Mouse (Mus musculus): Measurements from ENCODE around the gene Zbtb39.
"Not testable (repeated sequence)": the region's sequence is repeated elsewhere in the genome, so short reads cannot be mapped to it uniquely, and the experiment has no call there.

Gene Zbtb39

DNA sequence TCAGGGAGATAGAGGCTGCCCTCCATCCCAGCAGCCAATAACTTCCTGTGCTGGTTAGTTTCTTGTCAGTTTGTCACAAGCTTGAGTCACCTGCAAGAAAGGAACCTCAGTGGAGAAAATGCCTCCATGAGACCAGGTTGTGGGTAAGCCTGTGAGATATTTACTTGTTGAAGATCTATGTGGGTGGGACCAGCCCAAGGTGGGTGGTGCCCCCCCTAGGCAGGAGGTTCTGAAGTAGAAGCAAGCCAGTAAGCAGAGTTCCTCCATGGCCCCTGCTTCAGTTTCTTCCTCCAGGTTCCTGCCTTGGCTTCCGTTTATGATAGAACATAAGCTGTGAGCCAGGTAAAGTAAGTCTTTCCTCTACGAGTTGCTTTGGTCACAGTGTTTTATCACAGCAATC, 3.1 kb upstream of the Zbtb39 start:
- in situ Hi-C loops (cut with MboI; ENCODE audit: low sequenced_read_pairs): loop anchor here (10.0 kb wide), 1 partner anchor 51 kb away; no protein-coding TSS in a partner anchor

DNA sequence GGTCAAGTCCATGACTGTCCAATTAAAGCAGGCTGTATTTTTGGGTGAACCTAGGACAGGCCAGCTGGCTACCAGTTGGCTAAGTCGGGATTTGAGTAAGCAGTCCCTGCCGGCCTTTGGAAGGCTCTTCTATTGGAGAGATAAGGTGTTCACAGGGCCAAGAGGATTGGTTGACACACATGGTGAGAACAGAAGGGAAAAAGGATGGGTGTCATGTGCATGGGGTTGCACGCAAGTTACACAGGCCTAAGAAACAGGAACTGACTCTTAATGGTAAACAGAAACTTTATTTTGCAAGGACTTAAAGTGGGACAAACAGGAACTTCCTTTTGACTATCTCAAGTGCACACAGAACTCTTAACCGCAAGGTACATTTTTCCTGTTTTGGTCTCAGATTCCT, 2.4 kb upstream of the Zbtb39 start:
- in situ Hi-C loops (cut with MboI; ENCODE audit: low sequenced_read_pairs): loop anchor here (10.0 kb wide), 1 partner anchor 52 kb away; no protein-coding TSS in a partner anchor

DNA sequence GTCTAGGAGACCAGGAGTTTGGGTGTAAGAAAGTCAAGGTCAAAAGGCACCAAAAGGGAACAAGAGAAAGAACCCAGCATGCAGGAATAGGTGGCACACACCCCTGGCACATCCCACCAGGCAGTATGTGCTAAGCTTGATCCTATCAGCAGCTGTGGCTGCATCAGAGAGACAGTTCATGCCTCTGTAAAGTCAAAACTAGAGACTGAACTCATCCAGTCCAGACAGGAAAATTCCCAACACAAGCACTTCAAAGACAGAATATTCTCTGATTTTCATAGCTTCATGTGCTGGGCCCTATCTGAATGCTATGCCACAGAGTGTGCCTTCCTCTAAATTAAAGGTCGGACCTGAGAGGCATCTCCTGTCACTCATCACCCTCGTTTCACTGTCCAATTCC, 1.8 kb upstream of the Zbtb39 start:
- in situ Hi-C loops (cut with MboI; ENCODE audit: low sequenced_read_pairs): loop anchor here (10.0 kb wide), 1 partner anchor 53 kb away; no protein-coding TSS in a partner anchor

DNA sequence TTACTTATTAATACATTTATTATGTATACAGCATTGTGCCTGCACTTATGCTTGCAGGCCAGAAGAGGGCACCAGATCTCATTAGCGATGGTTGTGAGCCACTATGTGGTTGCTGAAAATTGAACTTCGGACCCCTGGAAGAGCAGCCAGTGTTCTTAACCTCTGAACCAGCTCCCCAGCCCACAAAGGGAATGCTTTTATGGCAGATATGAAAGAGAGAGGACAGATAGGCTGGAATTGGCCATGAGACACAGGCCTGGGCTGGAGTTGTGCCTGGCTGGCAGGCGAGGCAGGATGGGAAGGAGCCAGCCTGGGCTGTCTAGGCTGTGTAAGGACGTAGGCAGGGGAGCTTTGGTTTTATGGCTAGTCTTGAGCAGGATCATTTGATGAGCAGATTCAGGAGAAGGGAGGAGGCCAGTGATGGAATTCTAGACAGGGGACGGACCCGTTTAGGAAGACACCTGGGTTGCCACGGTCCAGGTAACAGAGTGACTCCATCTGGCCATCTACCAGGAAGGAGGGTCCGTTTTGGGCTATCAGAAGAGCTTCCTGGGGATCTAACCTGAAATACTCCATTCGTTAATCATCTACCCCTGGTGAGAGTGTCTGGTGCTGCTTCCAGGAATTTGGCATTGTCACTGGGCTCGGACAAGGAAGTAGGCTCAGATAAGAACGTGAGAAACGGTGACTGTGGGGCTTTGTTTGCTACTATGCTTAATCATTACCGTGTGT, 1.0 kb upstream of the Zbtb39 start:
- in situ Hi-C loops (cut with MboI; ENCODE audit: low sequenced_read_pairs): loop anchor here (10.0 kb wide), 1 partner anchor 54 kb away; no protein-coding TSS in a partner anchor

DNA sequence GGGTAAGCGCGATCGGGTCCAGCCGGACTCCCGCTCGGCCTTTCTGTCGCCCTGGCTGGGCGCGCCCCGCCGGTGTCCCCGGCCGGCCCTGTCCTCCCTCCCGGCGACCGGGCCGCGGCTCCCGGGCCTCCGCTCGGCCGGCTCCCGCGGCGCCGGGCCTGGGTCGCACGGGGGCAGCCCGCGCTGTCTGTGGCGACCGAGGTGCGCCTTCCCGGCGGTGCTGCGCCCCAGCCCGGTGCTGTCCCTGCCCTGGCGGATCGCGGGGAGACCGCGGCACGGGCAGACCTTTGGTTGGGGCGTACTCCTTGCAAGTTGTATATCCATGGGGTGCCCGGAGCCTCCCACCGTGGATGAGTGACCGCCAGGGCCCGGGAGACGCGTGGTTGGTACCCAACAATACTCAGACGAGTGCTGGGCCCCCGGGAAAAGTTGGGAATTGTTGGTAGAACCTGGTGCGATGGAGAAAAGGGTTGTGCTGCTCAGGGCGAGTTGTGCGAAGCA, 373 bp downstream of the Zbtb39 start:
- in situ Hi-C loops (cut with MboI; ENCODE audit: low sequenced_read_pairs): loop anchor here (10.0 kb wide), 1 partner anchor 55 kb away; no protein-coding TSS in a partner anchor

DNA sequence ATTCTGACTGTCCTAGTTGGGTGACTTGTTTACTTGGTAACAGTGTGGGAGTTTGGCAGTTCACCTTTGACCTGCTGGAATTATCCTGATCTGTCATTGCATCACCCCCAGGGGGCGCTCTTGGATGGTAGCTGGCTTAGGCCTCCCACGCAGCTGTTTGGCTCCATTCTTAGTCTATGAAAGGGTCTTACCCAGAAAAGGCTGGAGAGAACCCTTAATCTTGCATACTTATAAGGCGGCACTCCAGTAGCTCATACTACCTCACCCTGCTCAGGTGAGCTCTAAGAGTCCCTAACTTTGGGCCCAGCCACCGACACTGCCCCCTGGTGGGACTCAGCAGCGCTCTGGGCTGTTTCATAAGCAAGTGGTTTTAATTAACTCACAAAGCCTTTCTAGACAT, 5.3 kb downstream of the Zbtb39 start:
- in situ Hi-C loops (cut with MboI; ENCODE audit: low sequenced_read_pairs): no loop called here

DNA sequence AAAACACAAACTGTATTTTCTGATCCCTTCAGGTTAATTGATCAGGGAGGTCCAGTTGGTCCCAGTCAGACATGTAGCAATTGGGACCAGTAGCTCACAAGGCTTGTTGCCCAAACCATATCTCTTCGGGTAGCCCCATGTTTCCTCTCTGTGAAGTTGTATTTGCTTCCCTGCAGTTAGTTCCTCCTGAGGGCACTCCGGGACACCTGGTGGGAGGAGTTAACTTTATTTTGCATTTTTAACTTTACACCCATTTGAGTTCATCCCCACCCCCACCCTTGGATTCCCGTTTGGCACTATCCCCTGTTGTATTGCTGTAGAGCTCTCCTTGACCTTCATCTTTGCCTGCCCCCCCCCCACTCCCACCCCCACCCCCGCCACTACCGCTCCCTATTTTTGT, 6.5 kb downstream of the Zbtb39 start:
- in situ Hi-C loops (cut with MboI; ENCODE audit: low sequenced_read_pairs): no loop called here

DNA sequence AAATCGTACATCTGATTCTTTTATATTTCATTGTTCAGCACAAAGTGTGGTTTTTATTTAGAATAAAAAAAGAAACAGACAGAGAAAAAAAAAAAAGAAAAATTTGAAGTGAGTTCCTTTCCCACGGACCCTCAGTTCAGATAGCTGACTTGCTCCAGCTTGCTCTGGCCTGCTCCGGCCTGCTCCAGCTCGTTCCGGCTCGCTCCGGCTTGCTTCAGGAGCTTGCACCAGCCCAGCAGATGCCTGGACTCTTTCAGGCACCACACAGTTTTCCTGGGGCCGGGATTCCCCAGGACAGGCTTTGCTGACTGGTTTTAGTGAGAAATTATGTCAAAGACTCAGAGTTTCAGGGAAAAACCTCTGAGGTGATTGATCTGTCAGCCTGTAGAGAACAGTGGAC, 7.9 kb downstream of the Zbtb39 start:
- in situ Hi-C loops (cut with MboI; ENCODE audit: low sequenced_read_pairs): no loop called here

DNA sequence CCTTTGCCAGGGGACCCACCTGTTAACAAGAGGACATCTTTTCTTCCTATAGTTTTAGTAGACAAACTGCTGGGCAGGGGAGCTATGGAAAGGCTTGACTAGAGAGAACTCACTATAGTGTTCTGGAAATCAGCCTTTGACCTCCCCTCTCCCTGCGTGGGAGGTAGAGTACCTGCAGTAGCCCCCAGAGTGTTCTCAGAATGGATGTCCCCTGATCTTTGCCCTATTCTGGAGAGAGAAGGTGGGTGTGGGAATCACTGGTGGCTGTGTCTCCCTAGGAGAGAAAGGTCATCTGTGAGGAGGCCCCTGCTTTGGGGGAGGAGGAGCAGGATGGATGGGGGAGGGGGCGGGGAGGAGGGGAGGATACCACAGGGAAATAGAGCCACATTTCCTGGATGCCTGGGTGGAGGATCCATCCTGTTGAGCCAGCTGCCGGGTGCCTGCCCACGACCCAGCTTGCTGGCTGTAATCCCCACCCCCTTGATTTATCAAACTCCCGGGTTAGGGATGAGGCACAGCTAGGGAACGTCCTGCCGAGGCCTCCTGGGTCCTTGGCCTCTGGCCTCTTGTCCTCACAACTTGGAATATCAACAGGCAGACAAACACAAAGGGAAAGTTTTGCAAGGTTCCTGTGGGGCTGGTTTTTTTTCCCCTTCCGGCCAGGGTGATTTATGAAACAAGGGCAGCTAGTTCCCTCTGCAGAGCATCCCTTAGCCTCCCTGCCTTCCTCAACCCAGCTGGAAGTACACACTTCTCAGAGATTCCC, 9.7 kb downstream of the Zbtb39 start:
- in situ Hi-C loops (cut with MboI; ENCODE audit: low sequenced_read_pairs): no loop called here

DNA sequence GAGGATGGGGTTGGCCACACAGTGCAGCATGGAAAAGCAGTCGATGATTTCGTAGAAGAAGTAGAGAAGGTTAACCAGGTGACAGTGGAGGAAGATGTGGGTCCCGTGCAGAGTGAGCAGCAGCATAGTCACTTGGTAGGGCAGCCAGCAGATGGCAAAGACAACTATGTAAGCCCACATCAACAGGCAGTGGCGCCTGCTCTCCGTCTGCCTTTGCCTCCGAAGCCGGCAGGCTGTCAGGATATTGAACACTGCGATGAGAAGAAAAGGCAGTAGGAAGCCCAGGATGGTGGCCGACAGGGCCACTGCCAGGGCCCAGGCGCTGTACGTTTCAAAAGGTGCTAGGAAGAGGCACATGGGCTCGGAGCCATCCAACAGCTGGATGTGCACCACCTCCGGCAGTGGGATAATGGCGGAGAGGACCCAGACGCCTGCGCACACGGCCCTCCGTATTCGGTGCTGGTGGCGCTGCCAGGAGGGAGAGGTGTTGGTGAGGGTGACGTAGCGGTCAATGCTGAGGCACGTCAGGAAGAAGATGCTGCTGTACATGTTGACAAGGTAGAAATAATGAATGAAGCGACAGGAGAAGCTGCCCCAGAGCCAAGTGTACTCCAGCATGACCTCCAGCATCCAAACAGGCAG, 10.9 kb downstream of the Zbtb39 start:
- in situ Hi-C loops (cut with MboI; ENCODE audit: low sequenced_read_pairs): no loop called here

DNA sequence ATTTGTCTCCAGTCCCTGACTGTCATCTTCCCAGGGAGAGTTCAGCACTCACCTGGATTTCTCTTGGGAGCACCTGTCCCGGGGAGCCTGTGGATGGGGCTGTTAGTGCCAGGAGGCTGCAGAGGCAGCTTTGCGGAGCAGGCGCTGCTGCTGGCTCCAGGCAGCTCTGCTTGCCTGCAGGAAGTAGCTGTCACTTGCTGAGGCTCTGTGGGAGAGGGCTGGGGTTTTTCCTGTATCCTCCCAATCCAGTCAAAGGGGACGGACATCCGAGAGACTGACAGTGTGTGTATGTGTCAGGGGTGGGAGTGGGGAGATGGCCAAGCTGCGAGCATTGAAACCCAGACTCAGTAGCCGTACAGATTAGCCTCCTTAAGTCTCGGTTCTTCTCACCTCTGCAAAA, 12.2 kb downstream of the Zbtb39 start, which contains the start of gene Gpr182:
Gpr182 (minus strand) TSS at position 185 of the 400 bp plus-strand sequence.
- in situ Hi-C loops (cut with MboI; ENCODE audit: low sequenced_read_pairs): no loop called here

DNA sequence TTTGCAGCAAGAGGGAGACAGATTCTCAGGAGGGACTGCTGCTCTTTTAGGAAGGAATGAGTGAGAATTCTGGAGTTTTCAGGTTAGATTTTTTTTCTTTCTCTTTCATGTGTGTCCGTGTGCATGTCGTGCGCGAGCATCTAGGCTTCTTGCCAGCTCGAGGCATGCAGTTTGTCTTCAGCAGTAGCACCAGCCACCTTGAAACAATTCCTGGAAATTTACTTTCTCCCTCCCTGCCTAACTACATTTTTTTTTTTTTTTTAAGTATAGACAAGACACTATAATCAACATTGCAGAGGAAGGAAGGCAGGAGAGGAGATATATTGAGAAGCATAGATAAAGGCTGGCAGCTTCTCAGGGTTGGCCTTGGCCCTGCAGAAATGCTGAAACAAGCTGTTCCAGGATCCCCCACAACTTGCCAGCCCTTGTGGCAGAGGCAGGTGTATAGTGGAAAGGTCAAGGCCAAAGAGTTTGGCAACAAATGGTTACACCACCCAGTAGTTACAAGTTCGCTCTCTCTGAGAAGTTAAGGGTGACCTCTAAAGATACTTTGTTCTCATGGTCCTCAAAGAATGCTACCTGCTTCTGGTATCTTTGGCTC, 15.3 kb downstream of the Zbtb39 start:
- in situ Hi-C loops (cut with MboI; ENCODE audit: low sequenced_read_pairs): no loop called here

DNA sequence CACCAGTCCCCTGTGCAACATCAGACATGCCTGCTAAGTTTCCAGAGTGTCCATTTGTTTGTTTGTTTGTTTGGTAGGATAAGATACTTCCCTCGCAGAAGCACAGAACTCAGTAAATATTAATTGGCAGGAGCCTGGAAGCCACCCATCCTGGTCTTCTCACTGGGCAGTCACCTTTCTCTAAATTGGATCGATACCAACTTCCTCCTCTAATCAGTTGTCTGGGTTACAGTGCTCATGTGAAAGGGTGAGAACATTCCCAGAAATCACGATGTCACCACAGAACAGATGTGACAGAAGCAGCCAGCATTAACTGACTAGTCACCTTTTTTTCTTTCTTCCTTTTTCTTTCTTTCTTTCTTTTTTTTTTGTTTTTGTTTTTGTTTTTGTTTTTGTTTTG, 15.9 kb downstream of the Zbtb39 start:
- in situ Hi-C loops (cut with MboI; ENCODE audit: low sequenced_read_pairs): no loop called here

DNA sequence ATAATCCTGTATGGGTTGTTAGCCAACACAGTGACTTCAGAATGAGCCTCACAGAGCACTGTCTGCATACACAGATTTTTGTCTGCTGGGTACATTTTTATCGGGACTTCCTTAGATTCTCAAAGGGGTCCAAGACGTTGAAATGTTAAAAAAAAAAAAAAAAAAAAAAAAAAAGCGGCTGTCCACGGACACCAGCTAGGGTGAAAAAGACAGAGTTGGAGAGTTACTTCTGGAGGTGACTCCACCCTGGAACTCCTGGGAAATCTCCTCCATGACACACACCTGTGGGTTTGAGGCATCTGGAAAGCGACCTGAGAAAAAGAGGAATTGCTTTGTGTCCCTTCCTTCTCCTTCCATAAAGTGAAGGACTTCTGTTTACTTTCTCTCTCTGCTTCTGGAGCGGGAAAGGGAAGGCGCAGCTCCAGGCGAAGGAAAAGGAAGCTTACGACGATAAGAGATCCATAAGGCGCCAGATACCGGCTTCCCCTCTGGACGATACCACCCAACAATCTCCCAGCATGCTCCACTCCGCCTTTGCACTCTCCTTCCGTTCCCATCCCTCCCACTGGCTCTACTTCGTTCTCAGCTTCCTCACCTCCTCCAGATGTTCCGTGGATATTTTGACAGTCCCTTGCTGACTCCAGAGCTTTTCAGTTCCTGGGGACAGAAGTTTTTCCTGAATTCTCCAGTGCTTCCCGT, 16.6 kb downstream of the Zbtb39 start:
- in situ Hi-C loops (cut with MboI; ENCODE audit: low sequenced_read_pairs): no loop called here

DNA sequence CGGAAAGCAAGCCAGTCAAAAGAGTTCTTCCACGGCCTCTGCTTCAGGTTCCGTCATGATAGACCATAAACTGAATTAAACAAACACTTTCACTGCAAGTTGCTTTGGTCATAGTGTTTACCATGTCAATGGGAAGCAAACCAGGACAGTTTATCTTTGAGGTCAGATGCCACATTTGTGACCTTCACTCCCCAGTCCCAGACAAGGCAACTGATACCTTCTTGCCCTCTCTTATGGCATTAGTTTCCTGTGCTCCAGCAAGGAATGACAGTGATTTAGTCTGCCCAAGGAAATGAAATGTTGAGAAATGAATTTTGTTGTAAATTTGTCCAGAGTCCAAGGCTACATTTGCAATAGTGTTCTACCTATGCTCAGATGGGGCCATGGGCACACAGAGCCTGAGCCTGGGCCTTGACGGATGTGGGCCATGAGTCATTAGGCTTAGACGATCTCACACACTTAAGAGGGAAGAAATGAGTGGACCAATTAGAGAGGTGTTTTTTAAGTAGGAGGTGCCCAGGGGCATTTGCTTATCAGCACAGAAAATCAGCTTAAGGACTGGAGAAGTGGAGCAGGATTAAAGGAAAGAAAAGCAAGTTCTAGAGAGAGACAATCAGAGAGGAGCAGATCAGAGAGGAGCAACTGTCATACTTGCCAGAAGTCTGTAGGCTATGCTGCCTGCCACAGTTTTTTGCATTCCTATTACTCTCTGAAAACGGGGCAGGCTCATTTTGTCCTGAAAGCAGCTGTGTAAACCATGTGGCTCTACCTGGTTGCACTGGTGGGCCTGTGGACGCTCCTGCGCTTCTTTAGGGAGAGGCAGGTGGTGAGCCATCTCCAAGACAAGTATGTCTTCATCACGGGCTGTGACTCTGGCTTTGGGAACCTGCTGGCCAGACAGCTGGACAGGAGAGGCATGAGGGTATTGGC, 20.1 kb downstream of the Zbtb39 start, which contains the start of the genes Rdh1 and Rdh16f1:
Rdh1 (plus strand) TSS at position 541 of the 930 bp plus-strand sequence.
Rdh16f1 (plus strand) TSS at position 607 of the 930 bp plus-strand sequence.
- in situ Hi-C loops (cut with MboI; ENCODE audit: low sequenced_read_pairs): no loop called here

DNA sequence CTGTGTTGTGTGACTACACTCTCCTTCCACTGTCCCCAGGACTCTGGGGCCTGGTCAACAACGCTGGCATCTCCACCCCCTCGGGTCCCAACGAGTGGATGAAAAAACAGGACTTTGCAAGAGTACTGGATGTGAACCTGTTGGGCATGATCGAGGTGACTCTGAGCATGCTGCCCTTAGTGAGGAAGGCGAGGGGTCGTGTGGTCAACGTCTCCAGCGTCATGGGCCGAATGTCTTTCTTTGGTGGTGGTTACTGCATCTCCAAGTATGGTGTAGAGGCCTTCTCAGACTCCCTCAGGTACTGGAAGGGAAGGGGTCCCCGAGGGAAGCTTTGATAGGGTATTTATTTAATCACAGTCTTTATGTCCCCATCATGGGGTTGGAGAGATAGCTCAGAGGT, 23.6 kb downstream of the Zbtb39 start:
- in situ Hi-C loops (cut with MboI; ENCODE audit: low sequenced_read_pairs): not testable (repeated sequence)

DNA sequence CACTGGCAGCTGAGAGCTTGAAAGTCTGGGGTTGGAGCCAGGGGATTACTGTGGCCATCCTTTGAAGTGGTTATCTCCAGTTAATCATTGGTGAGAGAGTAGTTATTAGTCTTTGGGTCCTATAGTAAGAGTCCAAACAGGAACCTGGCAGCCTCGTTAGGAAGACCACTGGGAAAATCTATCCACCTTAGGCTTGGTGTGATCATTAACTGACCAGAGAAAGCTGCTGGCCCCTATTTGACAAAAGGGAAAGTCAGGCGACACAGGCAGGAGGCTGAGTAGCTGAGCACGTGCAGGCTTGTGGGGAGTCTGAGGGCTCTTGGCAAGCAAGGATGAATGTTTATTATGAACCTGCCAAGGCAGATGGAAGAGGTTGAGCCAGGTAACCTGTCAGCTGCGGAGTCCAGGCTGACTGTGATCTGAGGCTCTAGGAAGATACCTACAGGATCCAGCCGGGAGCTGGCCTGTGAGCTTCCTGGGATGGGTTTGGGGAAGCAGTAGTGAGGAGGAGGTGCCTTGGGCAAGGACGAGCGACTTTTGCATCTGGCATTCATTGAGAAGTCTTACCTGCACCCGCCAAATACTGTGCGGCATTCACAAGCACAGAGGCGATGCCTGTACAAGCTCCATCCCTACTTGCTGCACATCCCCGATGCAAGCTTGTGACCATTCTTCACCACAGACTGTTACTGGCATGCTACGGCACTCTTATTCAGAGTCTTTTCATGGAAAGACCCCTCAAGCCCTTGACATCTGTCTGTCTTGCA, 24.8 kb downstream of the Zbtb39 start:
- in situ Hi-C loops (cut with MboI; ENCODE audit: low sequenced_read_pairs): no loop called here

DNA sequence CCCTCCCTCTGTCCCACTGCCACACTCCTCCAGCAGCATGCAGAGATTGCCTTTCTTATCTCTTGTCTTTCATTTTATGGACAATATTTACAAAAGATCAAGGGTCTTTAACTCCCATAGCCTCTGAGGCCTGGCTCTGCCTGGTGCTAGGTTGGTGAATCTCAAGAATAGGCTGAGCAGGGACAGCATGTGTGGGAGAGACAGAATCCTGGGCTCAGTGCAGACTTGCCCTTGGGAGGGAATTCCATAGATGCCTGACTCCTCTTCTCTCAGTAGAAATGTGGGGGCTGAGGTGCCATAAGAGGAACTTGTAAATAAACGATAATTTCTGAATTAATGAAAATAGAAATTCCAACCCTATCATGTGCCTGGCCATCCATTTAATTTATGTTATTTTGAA, 27.2 kb downstream of the Zbtb39 start:
- in situ Hi-C loops (cut with MboI; ENCODE audit: low sequenced_read_pairs): no loop called here
